Mouse (Mus musculus) adrenal gland, postnatal 25 days (tissue): ENCODE measurements around the gene Ggnbp2. TPM values are rescaled to one million over a fixed set of nuclear protein-coding genes. Genes with fewer than 3 reads are reported as not detected.

Source experiments
- DNase-seq: peaks from one replicate; pipeline ENCODE4 v3.0.0; 2021; ENCODE audit warnings: mixed read lengths
- long read RNA-seq: library from polyadenylated mRNA; stranded (forward); transcript quantifications from one replicate; pipeline ENCODE4 v2.0.0, GENCODE M21; 2021
- total RNA-seq: library from RNA; stranded (reverse); gene quantifications from 2 replicates; pipeline ENCODE4 v1.2.3, GENCODE M21; 2021

The Ggnbp2 gene
- 85.3 and 91.7 TPM in 2 replicates for total RNA-seq
- long read RNA-seq, transcript Ggnbp2-206 (13 exons, 2,528 nt) = major isoform, 16 of 144 reads
- long read RNA-seq, partial matches to known transcripts = 94 of 144 reads
- long read RNA-seq, other reads (novel, unspliced or antisense) = 25 of 144 reads

DNA sequence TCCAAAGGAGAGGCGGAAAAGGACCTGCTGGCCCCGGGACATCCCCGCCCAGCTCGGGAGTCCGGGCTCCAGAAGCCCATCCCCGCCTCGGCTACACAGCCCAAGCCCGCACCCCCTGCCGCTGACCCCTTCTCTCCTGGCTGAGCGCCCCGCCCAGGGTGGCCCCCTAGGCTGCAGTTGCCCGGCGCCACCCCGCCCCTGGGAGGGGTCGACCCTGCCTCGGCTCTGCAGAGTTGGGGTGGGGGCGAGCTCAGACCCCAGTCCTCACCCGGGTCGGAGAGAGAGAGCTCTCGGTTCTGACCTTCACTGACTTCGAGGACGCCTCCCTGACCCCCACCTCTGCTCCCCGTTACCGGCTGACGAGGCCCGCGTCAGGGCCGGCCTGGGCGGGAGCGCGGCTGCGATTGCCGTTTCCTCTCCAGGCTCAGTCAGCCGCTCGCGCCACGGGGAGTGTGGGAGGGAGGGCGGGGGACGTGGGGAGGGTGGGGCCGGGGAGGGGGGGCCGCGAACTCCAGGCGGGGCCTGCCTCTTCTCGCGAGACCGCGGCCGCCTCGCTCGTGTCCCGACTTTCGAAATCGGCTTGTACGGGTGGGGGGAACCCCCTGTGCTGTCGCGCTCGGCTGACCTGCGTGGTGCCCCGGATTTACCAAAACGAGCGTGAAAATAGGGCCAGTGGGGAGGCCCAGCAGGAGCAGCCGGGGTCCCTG is at the start of gene Ggnbp2:
TSS of gene Ggnbp2 (minus strand) at position 481 of the 707 bp plus-strand sequence.
- peak; percentile 95 for DNase-seq

DNA sequence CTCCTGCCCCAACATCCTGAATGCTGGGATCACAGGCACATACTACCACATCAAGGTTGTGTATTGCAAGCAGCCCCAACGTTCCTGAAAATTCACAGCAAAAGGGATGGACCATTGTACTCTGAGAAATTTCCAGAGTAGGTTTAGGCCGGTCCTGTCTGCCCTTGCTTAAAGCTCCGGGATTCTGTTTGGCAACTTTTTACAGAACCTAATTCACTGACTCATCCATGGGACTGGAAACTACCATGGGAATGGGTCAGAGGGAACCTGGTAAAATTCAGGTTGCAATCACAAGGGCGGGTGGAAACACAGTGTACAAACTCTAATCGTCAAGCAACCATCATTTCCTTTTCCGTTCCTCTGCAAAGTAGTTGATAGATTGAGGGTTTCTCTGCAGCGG is 49.3 kb upstream of the Ggnbp2 start:
- no peak for DNase-seq

DNA sequence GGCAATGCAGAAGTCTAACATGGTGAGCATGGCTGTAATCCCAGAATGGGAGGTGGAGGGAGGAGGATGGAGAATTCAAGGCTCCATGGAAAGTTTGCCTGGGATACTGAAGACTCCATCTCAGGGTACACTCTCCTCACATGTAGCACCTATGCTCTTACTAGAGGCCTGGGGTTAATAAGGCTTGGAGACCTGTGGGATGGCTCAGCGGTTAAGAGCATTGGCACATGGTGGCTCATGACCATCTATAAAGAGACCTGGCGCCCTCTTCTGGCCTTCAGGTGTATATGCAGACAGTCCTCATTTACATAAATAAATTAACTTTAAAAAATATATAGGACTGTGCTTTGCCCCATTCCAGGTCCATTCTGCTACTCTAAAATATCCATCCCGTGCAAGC is 48.7 kb upstream of the Ggnbp2 start:
- DNase-seq = peak; percentile 33

DNA sequence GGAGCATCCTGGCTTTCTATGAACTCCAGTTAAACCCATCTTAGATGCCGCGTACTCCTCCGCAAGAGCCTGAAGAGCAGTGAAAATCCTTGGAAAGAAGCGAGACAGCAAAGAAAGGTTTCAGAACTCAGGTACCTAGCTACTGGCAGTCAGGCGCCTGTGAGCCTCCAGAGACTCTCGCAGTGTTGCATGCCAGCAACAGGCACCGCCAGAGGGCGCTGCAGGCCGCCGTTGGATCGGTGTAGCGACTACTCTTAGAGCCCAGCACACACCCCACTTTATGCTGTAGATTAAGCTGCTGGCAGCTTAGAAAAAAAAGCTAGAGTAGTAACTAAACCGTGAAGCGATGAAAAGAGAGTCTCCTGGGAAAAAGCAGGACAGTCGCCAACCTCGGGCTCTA is 47.8 kb upstream of the Ggnbp2 start:
- peak; percentile 87 for DNase-seq

DNA sequence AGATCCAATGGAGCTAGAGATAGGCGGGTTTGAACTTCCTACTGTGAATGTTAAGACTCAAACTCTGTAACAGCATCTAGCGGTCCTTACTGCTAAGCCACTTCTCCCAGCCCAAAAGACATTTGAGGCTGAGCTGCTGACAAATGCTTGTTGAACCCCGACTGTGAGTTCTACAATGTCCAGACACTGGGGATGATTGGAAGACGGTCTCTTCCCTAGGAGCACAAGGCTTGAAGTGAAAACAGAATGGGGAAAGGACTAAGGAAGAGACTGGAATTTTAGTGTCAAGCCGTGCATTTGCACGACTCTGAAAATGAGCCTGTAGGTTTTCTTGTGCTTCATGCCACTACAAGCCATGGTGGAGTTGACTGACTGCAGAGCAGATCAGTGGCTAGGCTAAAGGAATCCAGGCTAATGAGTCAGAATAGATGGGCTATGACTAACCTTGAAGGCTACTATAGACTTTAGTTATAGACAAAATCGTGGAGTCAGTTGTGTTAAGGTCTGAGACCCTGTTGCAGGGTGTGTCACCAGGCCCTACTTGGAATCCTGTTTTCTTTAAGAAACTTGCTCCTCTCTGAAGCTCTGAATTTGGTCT is 46.2 kb upstream of the Ggnbp2 start:
- DNase-seq = no peak

DNA sequence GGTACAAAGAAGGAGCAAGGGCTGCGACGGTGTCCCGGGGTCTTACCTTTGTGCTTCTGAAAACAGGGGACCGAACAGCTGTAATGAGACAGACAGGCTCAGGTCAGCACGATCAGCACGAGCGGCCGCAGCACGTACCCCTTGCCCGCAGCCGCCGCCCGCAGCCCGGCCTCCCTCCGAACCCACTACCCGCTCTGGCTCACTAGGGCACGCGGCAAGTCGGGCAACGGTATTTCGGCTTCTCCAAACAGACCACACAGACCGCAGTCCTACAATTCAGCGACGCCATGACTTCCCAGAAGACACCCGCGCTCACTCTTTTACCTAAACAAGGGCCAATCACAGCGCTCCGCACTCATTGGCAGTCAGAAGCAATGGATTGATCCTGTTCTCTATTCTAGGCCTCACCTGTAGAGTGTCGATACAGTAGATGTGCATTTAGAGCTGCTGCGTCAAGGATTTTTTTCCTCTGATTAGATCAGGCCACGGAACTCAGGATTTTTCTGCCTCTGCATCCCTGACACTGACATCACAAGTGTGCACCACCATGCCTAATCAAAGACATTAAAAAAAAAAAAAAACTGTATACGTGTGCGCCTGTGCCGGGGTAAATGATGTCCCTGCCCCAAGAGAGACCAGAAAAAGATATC is 45.6 kb upstream of the Ggnbp2 start, which contains the start of gene Znhit3:
TSS of gene Znhit3 (minus strand) at position 314 of the 650 bp plus-strand sequence.
- peak; percentile 74 for DNase-seq

DNA sequence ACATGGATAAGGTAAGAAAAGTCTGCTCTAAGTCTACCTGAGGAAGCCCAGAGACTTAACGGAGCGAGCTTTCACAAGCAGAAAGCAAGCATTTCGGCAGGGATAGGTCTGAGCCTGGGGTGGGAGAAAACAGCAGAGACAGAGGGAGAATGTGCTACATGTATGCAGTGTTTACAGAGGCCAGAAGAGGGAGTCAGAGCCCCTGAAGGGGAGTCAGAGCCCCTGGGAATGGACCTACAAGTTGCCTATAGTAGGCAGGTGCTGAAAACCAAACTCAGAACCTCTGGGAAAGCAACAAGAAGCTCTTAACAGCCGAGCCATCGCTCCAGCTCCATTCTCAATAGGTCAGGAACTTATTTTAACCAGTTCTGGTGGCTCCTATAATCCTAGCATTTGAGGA is 44.1 kb upstream of the Ggnbp2 start:
- DNase-seq = no peak

DNA sequence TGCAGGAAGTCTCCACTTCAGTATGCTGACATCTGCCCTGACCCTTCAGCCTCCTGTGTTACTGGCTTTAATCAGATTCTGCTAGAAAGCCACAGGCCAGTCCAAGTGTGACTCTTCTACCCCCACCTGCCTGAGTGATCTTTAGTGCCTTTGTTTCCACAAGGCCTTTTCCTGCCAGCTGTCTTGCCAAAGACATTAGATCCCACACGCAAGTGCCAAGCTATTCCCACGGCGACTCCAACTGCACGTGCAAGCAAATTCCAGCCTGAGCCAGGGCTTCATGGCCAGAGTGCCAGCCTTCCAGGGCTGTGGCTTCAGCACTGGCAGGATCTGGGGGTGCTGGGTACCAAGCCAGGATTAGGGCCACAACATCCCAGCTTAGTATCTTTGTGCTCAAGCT is 39.8 kb upstream of the Ggnbp2 start:
- no peak for DNase-seq

DNA sequence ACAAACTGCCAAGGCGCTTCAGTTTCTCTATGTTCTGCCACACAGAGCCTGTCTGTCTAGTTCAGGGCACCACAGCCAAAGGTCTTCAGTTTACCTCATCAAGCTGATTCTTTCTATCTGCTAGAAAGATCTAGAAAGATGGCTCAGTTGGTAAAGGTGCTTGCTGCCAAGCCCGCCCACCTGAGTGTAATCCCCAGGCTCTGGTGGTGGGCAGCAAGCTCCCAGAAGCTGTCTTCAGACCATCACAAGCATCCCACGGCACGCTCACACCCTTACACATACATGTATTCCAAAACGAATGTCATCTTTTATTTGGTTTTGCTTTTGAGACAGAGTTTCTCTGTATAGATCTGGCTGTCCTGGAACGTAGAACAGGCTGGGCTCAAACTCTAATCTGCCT is 37.9 kb upstream of the Ggnbp2 start:
- no peak for DNase-seq

DNA sequence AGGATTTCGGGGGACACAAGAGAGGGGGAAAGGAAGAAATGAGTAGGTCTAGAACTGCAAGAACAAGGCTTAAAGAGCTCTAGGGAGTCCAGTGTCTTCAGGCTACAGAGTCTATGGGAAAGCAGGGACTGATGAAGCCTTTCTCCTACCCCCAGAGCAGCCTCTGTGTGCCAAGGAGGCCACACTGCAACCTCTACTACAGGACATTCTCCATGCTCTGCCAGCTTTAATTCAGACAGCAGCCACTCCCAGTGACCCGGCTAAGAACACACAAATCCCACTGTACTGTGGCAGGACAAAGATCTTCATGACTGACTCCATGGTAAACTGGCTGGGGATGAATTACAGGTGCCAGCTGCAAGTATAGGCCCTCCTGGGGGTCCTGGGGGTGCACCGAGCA is 36.5 kb upstream of the Ggnbp2 start:
- no peak for DNase-seq

DNA sequence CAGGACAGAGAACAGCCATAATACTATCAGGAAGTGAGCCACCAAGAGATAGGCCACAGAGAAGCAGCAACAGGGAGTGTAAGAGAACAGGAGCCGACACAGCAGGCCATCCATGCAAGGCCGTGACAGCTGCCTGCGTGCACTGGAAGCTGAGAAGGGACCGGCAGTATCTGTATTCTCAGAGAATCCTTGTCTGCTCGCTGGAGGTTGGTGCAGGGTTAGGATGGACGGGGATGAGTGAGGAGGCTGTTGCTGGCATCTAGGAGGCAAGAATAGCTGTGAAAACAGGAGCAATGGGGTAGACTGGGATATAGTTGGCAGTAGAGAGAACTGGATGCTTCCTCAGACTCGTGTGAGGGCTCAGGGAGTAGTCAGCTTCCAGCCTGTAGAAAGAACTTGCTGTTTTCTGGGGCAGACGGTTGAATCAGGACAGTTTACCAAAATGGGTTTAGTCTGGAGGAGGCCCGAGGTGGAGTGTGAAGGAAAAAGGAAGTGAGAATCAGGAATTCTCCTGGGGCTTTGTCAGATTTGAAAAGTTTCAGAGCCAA is 34.1 kb upstream of the Ggnbp2 start:
- DNase-seq = no peak

DNA sequence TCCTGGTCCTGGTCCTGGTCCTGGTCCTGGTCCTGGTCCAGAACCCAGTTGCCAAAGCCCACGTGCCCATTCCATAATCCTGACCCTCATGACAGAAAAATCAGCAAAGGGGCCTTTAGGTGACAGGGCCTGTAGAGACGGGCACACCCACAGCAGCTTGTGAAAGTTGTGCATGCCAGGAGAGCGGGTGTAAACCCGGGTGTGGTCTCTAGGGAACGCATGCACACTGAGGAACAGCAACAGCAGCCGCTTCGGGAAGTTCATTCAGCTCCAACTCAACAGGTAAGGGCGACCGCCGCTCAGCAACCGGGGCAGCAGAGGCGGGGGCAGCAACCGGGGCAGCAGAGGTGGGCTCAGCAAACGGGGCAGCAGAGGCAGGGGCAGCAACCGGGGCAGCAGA is 22.5 kb upstream of the Ggnbp2 start:
- DNase-seq = no peak

DNA sequence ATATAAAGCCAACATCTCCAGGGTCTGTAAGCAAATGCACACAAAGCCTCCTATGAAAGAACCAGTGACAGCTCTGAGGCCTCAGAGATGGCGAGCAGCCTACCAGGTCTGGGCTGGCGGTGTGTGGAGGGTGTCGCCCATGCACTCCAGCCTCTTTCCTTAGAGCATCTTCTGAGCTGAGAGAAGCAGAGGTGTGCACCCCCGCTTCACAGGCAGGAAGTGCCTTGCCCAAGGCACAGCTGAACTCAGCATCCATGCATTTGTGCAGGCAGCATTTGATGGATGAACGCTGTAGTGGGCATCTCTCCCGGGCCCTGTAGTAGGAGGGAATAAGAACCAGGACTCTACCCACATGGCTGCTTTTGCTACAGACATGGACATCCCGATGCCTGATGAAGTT is 21.1 kb upstream of the Ggnbp2 start:
- DNase-seq = no peak

DNA sequence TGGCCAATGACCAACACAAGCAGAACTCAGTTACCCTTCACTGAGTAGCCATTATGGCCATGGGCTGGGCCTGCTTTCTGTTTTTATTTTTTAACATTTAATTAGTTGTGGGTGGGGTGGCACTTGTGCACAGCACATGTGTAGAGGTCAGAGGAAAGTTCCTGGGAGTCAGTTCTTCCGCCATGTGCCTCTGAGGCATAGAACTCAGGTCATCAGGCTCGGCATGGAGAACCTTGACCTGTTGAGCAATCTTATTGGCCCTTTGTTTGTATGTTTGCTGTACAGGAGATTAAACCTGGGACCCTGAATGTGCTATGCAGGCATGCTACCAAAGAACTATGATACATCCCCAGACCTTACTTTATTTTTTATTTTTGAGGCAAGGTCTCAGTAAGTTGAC is 18.9 kb upstream of the Ggnbp2 start:
- DNase-seq = no peak

DNA sequence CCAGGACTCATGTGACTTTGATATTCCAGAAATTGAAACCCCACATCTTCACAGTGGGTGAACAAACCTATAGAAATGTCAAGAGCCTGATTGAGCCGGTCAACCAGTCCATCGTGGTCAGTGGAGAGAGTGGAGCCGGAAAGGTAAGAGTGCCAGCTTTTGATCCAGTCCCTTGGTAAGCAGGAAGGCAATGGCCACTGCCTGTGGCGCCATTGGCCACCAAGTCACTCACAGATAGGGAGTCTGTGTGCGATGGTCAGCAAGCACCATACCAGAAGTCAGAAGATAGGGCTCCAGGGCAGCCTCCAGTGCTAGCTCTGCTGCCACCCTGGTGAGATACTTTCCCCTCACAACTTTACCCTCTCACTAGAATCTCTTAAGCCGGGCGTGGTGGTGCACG is 17.4 kb upstream of the Ggnbp2 start:
- DNase-seq = no peak

DNA sequence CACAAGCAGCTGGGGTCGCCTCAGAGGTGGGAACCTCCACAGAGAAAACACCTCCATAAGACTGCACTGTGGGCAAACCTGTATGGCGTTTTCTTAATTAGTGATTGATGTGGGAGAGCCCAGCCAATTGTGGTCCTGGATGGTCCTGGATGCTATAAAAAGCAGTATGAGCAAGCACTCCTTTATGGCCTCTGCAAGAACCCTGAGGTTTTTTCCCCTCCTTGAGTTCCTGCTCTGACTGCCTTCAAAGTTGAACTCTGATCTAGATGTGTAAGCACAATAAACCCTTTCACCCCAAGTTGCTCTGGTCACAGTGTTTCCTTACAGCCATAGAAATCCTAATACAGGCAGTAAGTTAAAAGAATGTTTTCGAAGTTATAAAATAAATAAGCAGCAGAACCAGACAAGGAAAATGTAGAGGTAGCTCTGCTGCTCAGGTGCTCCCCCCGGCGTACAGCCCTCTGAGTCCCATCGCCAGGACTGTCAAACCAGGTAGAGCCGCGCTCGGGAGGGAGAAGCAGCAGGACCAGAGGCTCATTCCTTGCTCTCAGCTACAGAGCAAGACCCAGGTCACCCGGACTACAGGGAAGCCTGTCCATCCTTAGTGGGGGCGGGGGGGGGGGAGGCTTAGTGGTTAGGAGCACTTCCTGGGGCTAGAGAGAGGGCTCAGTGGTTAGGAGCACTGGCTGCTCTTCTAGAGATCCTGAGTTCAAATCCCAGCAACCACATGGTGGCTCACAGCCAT is 16.3 kb upstream of the Ggnbp2 start:
- no peak for DNase-seq

DNA sequence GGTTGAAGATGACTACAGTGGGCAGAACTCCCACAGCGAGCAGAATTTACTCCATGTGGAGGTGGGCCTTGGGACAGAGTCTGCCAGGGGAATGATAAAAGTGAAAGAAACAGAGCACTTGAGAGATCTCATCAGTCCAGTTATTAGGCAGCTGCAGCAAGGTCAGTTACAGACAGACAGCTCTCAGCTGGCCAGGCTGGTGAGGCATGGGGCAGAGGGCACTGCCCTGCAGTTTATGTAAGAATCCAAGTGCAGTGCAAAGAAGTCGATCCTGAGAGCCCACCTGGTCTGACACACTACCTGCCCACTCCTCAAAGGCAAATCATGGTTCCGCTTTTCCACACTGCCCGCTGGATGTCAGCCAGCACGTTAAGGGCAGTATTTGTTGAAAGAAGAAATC is 15.6 kb upstream of the Ggnbp2 start:
- DNase-seq = no peak

DNA sequence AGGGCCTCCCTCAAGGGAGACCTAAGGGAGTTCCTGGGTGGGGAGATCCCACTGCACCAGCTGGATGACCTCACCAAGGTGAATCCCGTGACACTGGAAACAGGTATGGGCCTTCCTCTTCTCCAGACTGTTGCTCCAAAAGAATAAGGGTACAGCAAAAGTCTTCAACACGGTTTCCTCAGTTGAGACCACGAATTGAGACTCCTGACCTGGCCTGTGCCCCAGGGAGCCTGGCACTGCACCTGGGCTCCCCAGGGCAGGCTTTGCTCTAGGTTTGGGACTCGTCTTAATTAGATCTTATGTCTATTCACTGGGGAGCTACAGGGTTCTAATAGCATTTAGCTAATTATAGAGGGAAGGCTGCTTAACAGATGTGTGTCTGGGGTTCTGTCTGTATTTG is 14.6 kb upstream of the Ggnbp2 start:
- DNase-seq = no peak

DNA sequence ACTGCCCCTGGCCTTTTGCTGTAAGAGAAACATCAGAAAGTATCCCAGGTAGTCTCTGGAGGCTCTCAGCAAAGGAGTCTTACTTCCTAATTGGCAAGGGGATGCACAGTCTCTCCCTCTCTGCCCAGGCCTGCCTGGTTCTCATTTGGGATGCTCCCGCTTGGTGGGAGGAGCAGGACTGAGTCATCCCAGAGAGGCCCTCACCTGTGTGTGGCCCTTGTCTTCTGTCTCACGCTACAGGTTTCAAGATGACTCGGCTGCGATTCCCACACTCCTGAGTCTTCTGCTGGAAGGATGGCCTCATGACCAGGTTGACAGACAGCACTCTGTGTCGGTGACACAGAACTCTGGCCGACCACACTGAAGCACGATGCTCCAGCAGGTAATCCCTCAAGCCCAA is 11.7 kb upstream of the Ggnbp2 start:
- DNase-seq = no peak

DNA sequence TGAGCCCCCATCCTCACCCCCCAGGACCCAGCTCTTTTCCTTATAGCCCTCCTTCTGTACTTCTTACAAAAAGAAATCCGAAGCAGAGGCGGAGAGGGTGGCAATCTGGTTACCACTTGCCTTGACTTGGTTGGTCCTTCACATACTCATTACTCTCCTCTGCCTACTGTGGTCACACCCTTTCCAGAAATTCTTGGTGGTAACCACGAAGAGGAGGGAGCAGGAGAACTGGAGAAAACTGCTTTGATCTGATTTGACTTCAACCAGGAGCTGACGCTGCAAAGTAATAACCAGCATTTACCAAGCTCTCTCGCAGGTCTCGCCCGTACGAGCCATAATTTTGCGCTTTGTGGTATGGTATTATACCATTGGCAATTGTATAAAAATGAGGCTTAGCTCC is 10.4 kb upstream of the Ggnbp2 start:
- DNase-seq = no peak

DNA sequence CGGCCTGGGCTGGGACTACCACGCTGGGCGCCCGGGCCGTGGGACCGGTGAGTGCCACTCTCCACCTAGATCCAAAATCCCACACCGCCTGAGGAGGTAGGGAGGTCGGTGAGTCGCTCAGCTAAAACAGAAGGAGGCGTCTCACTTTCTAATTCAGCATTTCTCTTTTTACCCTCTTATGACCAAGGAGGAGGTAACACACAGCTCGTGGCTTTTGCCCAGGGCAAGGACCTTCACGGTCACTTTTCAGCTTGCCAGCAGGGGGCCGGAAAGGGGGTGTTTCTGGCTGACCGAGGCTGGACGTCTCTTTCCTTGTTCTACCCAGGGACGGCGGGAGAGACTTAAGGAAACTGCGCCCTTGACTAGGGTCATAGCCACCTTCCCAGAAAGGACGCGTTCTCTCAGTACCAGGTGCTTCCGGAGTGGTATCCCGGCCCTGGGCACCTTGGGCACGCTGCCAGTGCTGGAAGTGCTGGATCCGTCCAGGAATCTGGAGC is 9.9 kb upstream of the Ggnbp2 start:
- peak; percentile 53 for DNase-seq

DNA sequence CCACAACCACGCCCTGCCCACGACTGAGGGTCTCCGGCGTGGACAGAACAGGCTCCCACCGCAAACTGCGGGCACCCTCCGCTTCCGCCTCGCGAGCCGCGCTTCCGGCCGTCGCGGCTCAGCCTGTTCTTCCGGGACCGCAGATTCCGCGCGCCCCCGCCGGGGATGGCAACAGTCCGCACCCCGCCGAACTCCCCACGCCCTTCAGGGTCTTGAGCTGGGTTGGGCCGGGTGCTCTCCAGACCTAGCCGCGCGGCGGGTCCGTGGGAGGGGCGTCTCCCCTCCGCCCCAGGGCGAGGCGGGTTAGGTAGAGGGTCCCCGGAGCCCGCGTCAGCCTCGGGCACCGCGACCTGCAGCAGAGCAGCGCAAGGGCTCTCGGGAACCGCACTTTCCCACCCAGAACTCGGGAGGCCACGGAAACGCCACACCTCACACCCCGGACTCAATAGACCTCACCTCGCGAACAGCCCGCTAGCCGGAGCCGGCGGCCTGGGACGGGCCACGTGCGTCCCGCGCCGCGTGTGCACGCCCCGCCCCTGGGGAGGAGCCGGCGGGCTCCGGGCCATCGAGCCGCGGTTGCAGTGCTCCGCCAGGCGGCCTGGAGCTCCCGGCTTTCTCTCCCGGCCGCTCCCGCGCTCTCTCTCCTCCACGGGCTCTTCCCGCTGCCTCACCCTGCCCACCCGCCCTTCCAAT is 9.3 kb upstream of the Ggnbp2 start, which contains the start of the genes Myo19 and Pigw:
TSS of gene Myo19 (plus strand) at position 377 of the 693 bp plus-strand sequence.
TSS of gene Pigw (minus strand) at position 514 of the 693 bp plus-strand sequence.
- peak; percentile 86 for DNase-seq
